Comparison of ENCODE assay signal across 8 mouse cellular contexts in the genomic region with DNA sequence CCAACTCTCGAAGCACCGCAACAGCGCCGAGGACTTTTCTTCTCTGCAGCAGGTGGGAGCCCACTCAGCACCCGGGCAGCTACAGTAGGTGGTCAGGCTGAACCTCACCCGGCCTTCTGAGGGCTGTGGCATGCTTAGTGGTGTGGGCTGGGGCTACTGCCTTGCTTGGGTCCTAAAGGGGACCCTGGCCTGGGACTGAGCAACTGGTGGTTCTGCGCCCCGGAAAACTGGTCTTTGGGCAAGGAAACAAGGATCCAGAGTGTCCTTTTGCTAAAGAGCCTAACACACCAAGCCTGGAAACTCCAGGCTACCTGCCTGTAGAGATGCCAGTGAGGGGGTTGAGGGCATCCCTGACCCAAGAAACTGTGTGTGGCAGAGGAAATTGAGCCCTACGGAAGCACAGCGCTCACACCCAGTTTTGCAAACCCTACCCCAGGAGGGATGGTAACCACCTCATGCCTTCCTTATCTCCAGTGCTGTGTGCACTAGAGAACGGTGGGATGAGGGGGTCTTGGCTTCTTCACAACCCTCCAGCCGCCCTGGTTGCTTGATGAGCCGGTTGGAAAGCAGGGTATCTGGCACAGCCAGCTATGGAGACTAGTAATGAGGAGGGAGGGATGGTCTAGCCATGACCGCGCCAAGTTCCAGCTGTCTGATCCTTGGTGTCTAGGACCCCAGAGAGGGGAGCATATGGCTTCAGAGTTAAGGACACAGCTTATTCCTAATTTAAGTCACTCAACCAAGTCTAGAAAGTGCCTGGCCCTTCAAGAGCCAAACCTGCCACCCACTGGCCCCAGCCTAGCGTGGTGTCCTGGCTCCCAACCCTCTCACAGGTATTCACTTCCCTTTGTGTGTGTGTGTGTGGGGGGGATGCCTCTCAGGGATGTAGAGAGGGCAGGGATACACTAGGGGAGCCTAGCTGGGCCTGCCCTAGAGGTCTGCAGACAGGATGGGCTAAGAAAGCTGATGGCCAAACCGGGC. TPM values are rescaled to one million over a fixed set of nuclear protein-coding genes. Genes with fewer than 3 reads are reported as not detected.
DNase-seq lines count a peak whose midpoint lies in the region; ATAC-seq lines count a peak whose summit lies in the region.

No protein-coding gene starts in this region.

- peak overlapping the region; percentile 69 for H3K4me3 ChIP-seq in heart, embryonic 13.5 days
- peak overlapping the region; percentile 50 for H3K4me3 ChIP-seq in brown adipose tissue, adult 24 weeks (ENCODE audit: insufficient read depth, low read depth, low read length)
- peak overlapping the region; percentile 29 for H3K4me3 ChIP-seq in hindbrain, embryonic 11.5 days (ENCODE audit: low read depth, low read length)
- peak overlapping the region; percentile 60 for H3K4me3 ChIP-seq in midbrain, embryonic 10.5 days

- H3K36me3 ChIP-seq in heart, embryonic 13.5 days = peaks cover 25% of the 10 kb centered on the region
- H3K36me3 ChIP-seq in hindbrain, embryonic 11.5 days (ENCODE audit: control insufficient read depth, insufficient read depth, low read length) = no peaks in the 10 kb centered on the region
- H3K36me3 ChIP-seq in midbrain, embryonic 10.5 days = no peaks in the 10 kb centered on the region

- H3K4me1 ChIP-seq in heart, embryonic 13.5 days = peaks cover 61% of the 10 kb centered on the region
- 0 out of 2 replicates have a peak, but pooled peaks cover 4% of the 10 kb centered on the region for H3K4me1 ChIP-seq in brown adipose tissue, adult 24 weeks (ENCODE audit: control insufficient read depth, insufficient read depth, insufficient read length, low read length)
- H3K4me1 ChIP-seq in hindbrain, embryonic 11.5 days (replicated peaks; ENCODE audit: control insufficient read depth, insufficient read depth, low read length) = peaks cover 6% of the 10 kb centered on the region
- peaks cover 35% of the 10 kb centered on the region for H3K4me1 ChIP-seq in midbrain, embryonic 10.5 days

- H3K9ac ChIP-seq in heart, embryonic 13.5 days = peak overlapping the region; percentile 94
- H3K9ac ChIP-seq in hindbrain, embryonic 11.5 days (ENCODE audit: low read depth, low read length) = peak overlapping the region; percentile 45

- no peak for DNase-seq in heart, postnatal 4 days
- no peak for DNase-seq in hindbrain, embryonic 11.5 days (ENCODE audit: low spot score)
- DNase-seq in midbrain, embryonic 10.5 days (ENCODE audit: low spot score) = no peak
- no peak for DNase-seq in right cerebral cortex, postnatal 36 days (ENCODE audit: low spot score in 2 of 2)
- DNase-seq in layer of hippocampus, adult 9-11 months = no peak
- DNase-seq in right cerebral cortex, postnatal 25 days = no peak

- H3K4me2 ChIP-seq in heart, embryonic 13.5 days = peak overlapping the region; percentile 76
- H3K4me2 ChIP-seq in hindbrain, embryonic 11.5 days (replicated peaks; ENCODE audit: low read depth, low read length) = peak overlapping the region; percentile 74

- WGBS in heart, embryonic 13.5 days = 16% methylated on average over 17 of the region's 17 CpGs
- WGBS in hindbrain, embryonic 11.5 days = 36% methylated on average over 17 of the region's 17 CpGs
- WGBS in midbrain, embryonic 10.5 days = 36% methylated on average over 17 of the region's 17 CpGs

- no peaks in the 10 kb centered on the region for H3K9me3 ChIP-seq in heart, embryonic 13.5 days
- no peaks in the 10 kb centered on the region for H3K9me3 ChIP-seq in hindbrain, embryonic 11.5 days (ENCODE audit: control insufficient read depth, low read length)
- no peaks in the 10 kb centered on the region for H3K9me3 ChIP-seq in midbrain, embryonic 10.5 days (replicated peaks)

- ATAC-seq in heart, embryonic 13.5 days (ENCODE audit: extremely low read depth, insufficient number of reproducible peaks, low FRiP score, low TSS enrichment) = no peak
- ATAC-seq in hindbrain, embryonic 11.5 days (ENCODE audit: low FRiP score) = no peak; the same call in 1 of the 2 replicates

- H3K27ac ChIP-seq in heart, embryonic 13.5 days (replicated peaks) = peak overlapping the region; percentile 98
- peak overlapping the region; percentile 71 for H3K27ac ChIP-seq in brown adipose tissue, adult 24 weeks (replicated peaks; ENCODE audit: low read depth, low read length)
- H3K27ac ChIP-seq in hindbrain, embryonic 11.5 days (ENCODE audit: low read depth, low read length) = no peak overlapping the region
- peak overlapping the region; percentile 89 for H3K27ac ChIP-seq in midbrain, embryonic 10.5 days (replicated peaks)

- H3K27me3 ChIP-seq in heart, embryonic 13.5 days (replicated peaks) = no peaks in the 10 kb centered on the region
- H3K27me3 ChIP-seq in hindbrain, embryonic 11.5 days (ENCODE audit: control insufficient read depth, insufficient read depth, low read length) = 0 out of 2 replicates have a peak, but pooled peaks cover 3% of the 10 kb centered on the region
- peaks cover 27% of the 10 kb centered on the region for H3K27me3 ChIP-seq in midbrain, embryonic 10.5 days (ENCODE audit: low read depth, poor library complexity, severe bottlenecking)

RNA-seq across cellular contexts. Expression of a gene that starts 0.5 kb away (rescaled TPM):
- polyA plus RNA-seq in heart, embryonic 13.5 days (2015; fragmentation: Nextera tagmentation; extraction: Ambion mirVana) = 1,696 and 1,855 TPM in 2 replicates
- 1,000 to 10,000 TPM; 1,178 to 1,267 TPM for total RNA-seq in heart, postnatal 4 days (2021)
- polyA plus RNA-seq in brown adipose tissue, adult 24 weeks (2012; ENCODE audit: insufficient read depth, insufficient read length, missing spikeins) = 35.0 and 37.1 TPM in 2 replicates
- polyA plus RNA-seq in hindbrain, embryonic 11.5 days (2014; fragmentation: Nextera tagmentation; extraction: Ambion mirVana) = 96.1 and 133 TPM in 2 replicates
- polyA plus RNA-seq in midbrain, embryonic 10.5 days (2016; fragmentation: Nextera tagmentation; extraction: Ambion mirVana) = 83.4 and 120 TPM in 2 replicates

Comparison
In these comparisons a context has a peak if more than half of its experiments do, and no peak if none do; other contexts are left out.
1. RNA of a gene that starts 0.5 kb away (polyA plus RNA-seq): 1,696 to 1,855 TPM in heart, embryonic 13.5 days; 96.1 to 133 TPM in hindbrain, embryonic 11.5 days, 83.4 to 120 TPM in midbrain, embryonic 10.5 days and 35.0 to 37.1 TPM in brown adipose tissue, adult 24 weeks; every median in the first group is over 10 times any median in the second.
2. Peak in every context shown above with its lines, with median percentiles within 50 percentile points of each other: H3K4me3 ChIP-seq.